ENCODE assay signal across 19 mouse cellular contexts in the genomic region with DNA sequence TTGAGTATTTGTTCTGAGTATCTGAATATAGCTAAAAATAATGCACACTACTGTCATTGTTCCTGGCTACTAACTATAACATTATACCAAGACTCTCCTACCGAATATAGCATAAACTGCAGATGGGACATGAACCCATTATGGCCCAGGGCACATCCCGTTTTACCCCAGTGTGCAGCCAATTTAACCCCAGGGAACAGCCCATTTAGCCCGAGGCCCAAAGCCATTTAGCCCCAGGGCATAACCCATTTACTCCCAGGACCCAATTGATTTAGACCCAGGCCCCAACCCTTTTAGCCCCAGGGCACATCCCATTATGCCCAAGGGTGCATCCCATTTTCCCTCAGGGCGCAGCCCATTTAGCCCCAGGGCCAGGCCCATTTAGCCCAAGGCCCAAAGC. TPM values are rescaled to one million over a fixed set of nuclear protein-coding genes. Genes with fewer than 3 reads are reported as not detected.
"Had no signal": no experiment of that assay in that cellular context is flagged by ENCODE, and none has a peak within 500 bp of the region (broad histone marks: within the 10 kb centered on the region; RNA-seq: fewer than 3 reads in every experiment).

No protein-coding gene starts in this region.

RNA-seq across cellular contexts. Expression of a gene that starts 7.5 kb away (rescaled TPM):
- polyA plus RNA-seq: frontal cortex, adult 2 months; heart, adult 2 months; heart, embryonic 12.5 days; heart, embryonic 14.5 days; heart, embryonic 16.5 days; hindbrain, embryonic 10.5 days; hindbrain, embryonic 13.5 days; hindbrain, embryonic 15.5 days; hindbrain, postnatal 0 days; intestine, embryonic 14.5 days; intestine, embryonic 16.5 days; kidney, adult 2 months; kidney, embryonic 15.5 days; kidney, postnatal 0 days; large intestine, adult 2 months; limb, embryonic 13.5 days; limb, embryonic 15.5 days; liver, adult 2 months; liver, embryonic 12.5 days had no signal

RNA-seq across cellular contexts. Expression of a gene that starts 10.6 kb away (rescaled TPM):
- polyA plus RNA-seq: frontal cortex, adult 2 months; heart, adult 2 months; heart, embryonic 12.5 days; heart, embryonic 14.5 days; heart, embryonic 16.5 days; hindbrain, embryonic 10.5 days; hindbrain, embryonic 13.5 days; hindbrain, embryonic 15.5 days; hindbrain, postnatal 0 days; intestine, embryonic 14.5 days; intestine, embryonic 16.5 days; kidney, adult 2 months; kidney, embryonic 15.5 days; kidney, postnatal 0 days; large intestine, adult 2 months; limb, embryonic 13.5 days; limb, embryonic 15.5 days; liver, adult 2 months; liver, embryonic 12.5 days had no signal
